In the genomic region with DNA sequence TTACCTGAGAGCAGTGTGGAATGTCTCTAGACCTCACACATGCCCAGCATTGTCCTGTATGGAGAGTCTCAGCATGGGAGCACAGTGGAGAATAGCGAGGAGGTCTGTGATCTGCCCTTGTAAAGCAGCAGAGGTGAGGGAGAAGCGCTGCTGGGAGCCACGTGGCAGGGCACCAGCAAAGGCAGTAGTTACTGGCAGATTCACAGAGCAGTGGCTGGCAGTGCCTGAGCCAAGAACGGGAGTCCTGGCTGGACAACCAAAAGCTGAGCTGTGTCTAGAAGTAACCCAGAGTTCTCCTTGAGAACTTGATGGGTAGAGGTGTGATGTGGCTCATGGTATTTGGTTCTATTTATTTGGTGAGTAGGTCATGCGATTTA, we compare ENCODE assay signal across 12 mouse cellular contexts.
A peak's percentile ranks its signal among the peaks of the same experiment; 100 is the strongest.
DNase-seq lines count a peak whose midpoint lies in the region; ATAC-seq lines count a peak whose summit lies in the region.
"Had no signal": no experiment of that assay in that cellular context is flagged by ENCODE, and none has a peak within 500 bp of the region (broad histone marks: within the 10 kb centered on the region; RNA-seq: fewer than 3 reads in every experiment).

No protein-coding gene starts in this region.

- H3K4me3 ChIP-seq in heart, embryonic 12.5 days, result no peak overlapping the region
- H3K4me3 ChIP-seq in heart, embryonic 16.5 days (ENCODE audit: low read length), result no peak overlapping the region
- H3K4me3 ChIP-seq: lung, embryonic 15.5 days had no signal

- no peak overlapping the region; the same call in 1 of the 2 replicates for H3K27ac ChIP-seq in heart, embryonic 12.5 days (ENCODE audit: poor library complexity, severe bottlenecking)
- peak overlapping the region; percentile 5; the same call in 1 of the 2 replicates for H3K27ac ChIP-seq in heart, embryonic 16.5 days (ENCODE audit: low read length)
- H3K27ac ChIP-seq: lung, embryonic 15.5 days had no signal

- 78% methylated on average over 5 of the region's 5 CpGs for WGBS in heart, embryonic 12.5 days
- 67% methylated on average over 5 of the region's 5 CpGs for WGBS in heart, embryonic 16.5 days

- no peak overlapping the region for H3K4me2 ChIP-seq in heart, embryonic 12.5 days
- H3K4me2 ChIP-seq in heart, embryonic 16.5 days (ENCODE audit: low read depth, low read length), result no peak overlapping the region
- H3K4me2 ChIP-seq: lung, embryonic 15.5 days had no signal

- H3K9me3 ChIP-seq in heart, embryonic 12.5 days (replicated peaks), result no peaks in the 10 kb centered on the region
- no peaks in the 10 kb centered on the region for H3K9me3 ChIP-seq in heart, embryonic 16.5 days (replicated peaks; ENCODE audit: control insufficient read depth, low read length)
- H3K9me3 ChIP-seq: lung, embryonic 15.5 days had no signal

- no peaks in the 10 kb centered on the region for H3K27me3 ChIP-seq in heart, embryonic 12.5 days (replicated peaks)
- H3K27me3 ChIP-seq in heart, embryonic 16.5 days (ENCODE audit: control insufficient read depth, insufficient read depth, low read length), result no peaks in the 10 kb centered on the region
- H3K27me3 ChIP-seq: lung, embryonic 15.5 days had no signal

- peak; percentile 97 for DNase-seq in heart, adult 11 months
- peak; percentile 61 to 63 for DNase-seq in right cerebral cortex, postnatal 10 days (ENCODE audit: low spot score in 2 of 2)
- no peak for DNase-seq in right cerebral cortex, adult 18-20 months
- no peak for DNase-seq in ovary, adult 18-20 months (ENCODE audit: low spot score)
- DNase-seq: adrenal gland, adult 8-10 months; right cerebral cortex, postnatal 4 days had no signal

- ATAC-seq in heart, embryonic 12.5 days (ENCODE audit: insufficient number of reproducible peaks, low FRiP score), result no peak
- no peak; the same call in 1 of the 2 replicates for ATAC-seq in heart, embryonic 16.5 days (replicated peaks; ENCODE audit: extremely low read depth, insufficient read depth, low FRiP score)
- no peak for ATAC-seq in megakaryocyte progenitor cell, adult 5-6 weeks (replicated peaks; ENCODE audit: poor library complexity)
- ATAC-seq: CD4-positive, CD25-positive, alpha-beta regulatory T cell, adult 4 months; midbrain, embryonic 16.5 days had no signal

- no peak overlapping the region for H3K9ac ChIP-seq in heart, embryonic 12.5 days
- no peak overlapping the region for H3K9ac ChIP-seq in heart, embryonic 16.5 days (ENCODE audit: low read length)
- H3K9ac ChIP-seq: lung, embryonic 15.5 days had no signal

- H3K36me3 ChIP-seq in heart, embryonic 12.5 days, result peaks cover 62% of the 10 kb centered on the region
- H3K36me3 ChIP-seq in heart, embryonic 16.5 days (ENCODE audit: control insufficient read depth, insufficient read depth), result peaks cover 24% of the 10 kb centered on the region

- peaks cover 49% of the 10 kb centered on the region for H3K4me1 ChIP-seq in heart, embryonic 12.5 days (replicated peaks)
- H3K4me1 ChIP-seq in heart, embryonic 16.5 days (ENCODE audit: control insufficient read depth, insufficient read depth, low read length), result peaks cover 33% of the 10 kb centered on the region

Comparison
In these comparisons a context has a peak if more than half of its experiments do, and no peak if none do; other contexts are left out.
1. DNase-seq: peak in heart, adult 11 months (single experiment) and right cerebral cortex, postnatal 10 days (2 of 2); none in right cerebral cortex, adult 18-20 months (single experiment) and ovary, adult 18-20 months (single experiment).